Mouse (Mus musculus): ENCODE results near the gene Hadhb. TPM values are rescaled to one million over a fixed set of nuclear protein-coding genes. Genes with fewer than 3 reads are reported as not detected.

The Hadhb gene
- polyA plus RNA-seq, 1 experiment from 2014 or later = 124 TPM

- Histone ChIP-seq H3K27me3 (no peaks in the 10 kb centered on the region), H3K4me2 (no peak overlapping the region), H3K9me3 (replicated peaks) (no peaks in the 10 kb centered on the region), H3K27ac (no peak overlapping the region), H3K36me3 (peaks cover 87% of the 10 kb centered on the region), H3K4me3 (replicated peaks) (no peak overlapping the region), H3K4me1 (replicated peaks) (no peaks in the 10 kb centered on the region), H3K9ac (no peak overlapping the region)
- ATAC-seq (ENCODE audit: low read depth) = no peak
- 82% methylated on average over 6 of the region's 6 CpGs for WGBS (ENCODE audit: insufficient replicate concordance)
- DNase-seq = no peak
Observed at GRCm38 (mm10) chr5:30128680-30129079, 26.4 kb upstream of the Hadhb start.

GRCm38 (mm10) chr5:30131246-30131645, 23.8 kb upstream of the Hadhb start:
- ATAC-seq (ENCODE audit: low read depth) (no peak), DNase-seq (no peak)
- no peaks in the 10 kb centered on the region for H3K9me3 ChIP-seq (replicated peaks)
- H3K4me2 ChIP-seq = no peak overlapping the region
- 84% methylated on average over 4 of the region's 4 CpGs for WGBS (ENCODE audit: insufficient replicate concordance)
- H3K27ac ChIP-seq = no peak overlapping the region
- H3K27me3 ChIP-seq = no peaks in the 10 kb centered on the region
- H3K9ac ChIP-seq = no peak overlapping the region
- H3K36me3 ChIP-seq = peaks cover 86% of the 10 kb centered on the region
- H3K4me1 ChIP-seq (replicated peaks) = no peaks in the 10 kb centered on the region
- no peak overlapping the region for H3K4me3 ChIP-seq (replicated peaks)

- Histone ChIP-seq H3K4me2 (no peak overlapping the region), H3K9ac (no peak overlapping the region), H3K27me3 (no peaks in the 10 kb centered on the region), H3K36me3 (peaks cover 80% of the 10 kb centered on the region), H3K4me3 (replicated peaks) (no peak overlapping the region), H3K27ac (no peak overlapping the region), H3K4me1 (replicated peaks) (no peaks in the 10 kb centered on the region), H3K9me3 (replicated peaks) (no peaks in the 10 kb centered on the region)
- 79% methylated on average over 2 of the region's 2 CpGs for WGBS (ENCODE audit: insufficient replicate concordance)
- ATAC-seq (ENCODE audit: low read depth) (no peak), DNase-seq (no peak)
Observed at GRCm38 (mm10) chr5:30132173-30132572, 22.9 kb upstream of the Hadhb start.

- no peak overlapping the region for H3K4me3 ChIP-seq (replicated peaks)
- peaks cover 78% of the 10 kb centered on the region for H3K36me3 ChIP-seq
Observed at GRCm38 (mm10) chr5:30135711-30136231, 19.3 kb upstream of the Hadhb start.

GRCm38 (mm10) chr5:30137271-30137670, 17.8 kb upstream of the Hadhb start:
- H3K27ac ChIP-seq = no peak overlapping the region
- no peak for DNase-seq
- H3K36me3 ChIP-seq = peaks cover 81% of the 10 kb centered on the region
- no peaks in the 10 kb centered on the region for H3K4me1 ChIP-seq (replicated peaks)
- ATAC-seq (ENCODE audit: low read depth) = no peak
- no peak overlapping the region for H3K4me3 ChIP-seq (replicated peaks)
- H3K27me3 ChIP-seq = no peaks in the 10 kb centered on the region
- WGBS (ENCODE audit: insufficient replicate concordance) = 88% methylated on average over 9 of the region's 9 CpGs
- H3K9ac ChIP-seq = no peak overlapping the region
- no peaks in the 10 kb centered on the region for H3K9me3 ChIP-seq (replicated peaks)
- no peak overlapping the region for H3K4me2 ChIP-seq

More at GRCm38 (mm10) chr5:30135711-30136231, 19.3 kb upstream of the Hadhb start:
- Histone ChIP-seq H3K27ac (no peak overlapping the region), H3K9ac (no peak overlapping the region), H3K27me3 (no peaks in the 10 kb centered on the region), H3K4me1 (replicated peaks) (no peaks in the 10 kb centered on the region), H3K9me3 (replicated peaks) (no peaks in the 10 kb centered on the region), H3K4me2 (no peak overlapping the region)
- DNase-seq = no peak
- ATAC-seq (ENCODE audit: low read depth) = no peak
- 86% methylated on average over 11 of the region's 11 CpGs for WGBS (ENCODE audit: insufficient replicate concordance)

GRCm38 (mm10) chr5:30138193-30138592, 16.9 kb upstream of the Hadhb start:
- DNase-seq (no peak), ATAC-seq (ENCODE audit: low read depth) (no peak)
- H3K4me2 ChIP-seq = no peak overlapping the region
- no peaks in the 10 kb centered on the region for H3K27me3 ChIP-seq
- H3K9ac ChIP-seq = no peak overlapping the region
- no peaks in the 10 kb centered on the region for H3K4me1 ChIP-seq (replicated peaks)
- no peak overlapping the region for H3K4me3 ChIP-seq (replicated peaks)
- peaks cover 80% of the 10 kb centered on the region for H3K36me3 ChIP-seq
- no peaks in the 10 kb centered on the region for H3K9me3 ChIP-seq (replicated peaks)
- WGBS (ENCODE audit: insufficient replicate concordance) = 81% methylated on average over 4 of the region's 4 CpGs
- H3K27ac ChIP-seq = no peak overlapping the region

- Histone ChIP-seq H3K36me3 (peaks cover 49% of the 10 kb centered on the region), H3K27ac (no peak overlapping the region), H3K4me3 (replicated peaks) (no peak overlapping the region), H3K4me2 (no peak overlapping the region), H3K9ac (no peak overlapping the region), H3K9me3 (replicated peaks) (no peaks in the 10 kb centered on the region), H3K4me1 (replicated peaks) (peaks cover 13% of the 10 kb centered on the region; the same call in 1 of the 2 replicates), H3K27me3 (no peaks in the 10 kb centered on the region)
- no peak for ATAC-seq (ENCODE audit: low read depth)
- no peak for DNase-seq
- WGBS (ENCODE audit: insufficient replicate concordance) = 87% methylated on average over 6 of the region's 6 CpGs
Observed at GRCm38 (mm10) chr5:30146526-30146925, 8.5 kb upstream of the Hadhb start.

GRCm38 (mm10) chr5:30148133-30148920, 6.7 kb upstream of the Hadhb start:
- Histone ChIP-seq H3K4me2 (no peak overlapping the region), H3K27ac (no peak overlapping the region), H3K36me3 (peaks cover 33% of the 10 kb centered on the region), H3K4me1 (replicated peaks) (peaks cover 20% of the 10 kb centered on the region), H3K4me3 (replicated peaks) (no peak overlapping the region), H3K9me3 (replicated peaks) (no peaks in the 10 kb centered on the region), H3K27me3 (no peaks in the 10 kb centered on the region), H3K9ac (no peak overlapping the region)
- whole genome bisulfite sequencing (ENCODE audit: insufficient replicate concordance) = 73% methylated on average over 5 of the region's 5 CpGs
- peak; percentile 15; the same call in 1 of the 2 replicates for ATAC-seq (ENCODE audit: low read depth)
- DNase-seq = no peak

GRCm38 (mm10) chr5:30152007-30152406, 3.0 kb upstream of the Hadhb start:
- peak overlapping the region; percentile 18; the same call in 1 of the 2 replicates for H3K4me2 ChIP-seq
- no peak for ATAC-seq (ENCODE audit: low read depth)
- H3K27ac ChIP-seq = no peak overlapping the region
- WGBS (ENCODE audit: insufficient replicate concordance) = 74% methylated on average over 4 of the region's 4 CpGs
- no peak overlapping the region for H3K9ac ChIP-seq
- no peaks in the 10 kb centered on the region for H3K9me3 ChIP-seq (replicated peaks)
- H3K27me3 ChIP-seq = no peaks in the 10 kb centered on the region
- no peak for DNase-seq
- H3K4me3 ChIP-seq (replicated peaks) = no peak overlapping the region
- H3K36me3 ChIP-seq = peaks cover under 1% of the 10 kb centered on the region
- peaks cover 37% of the 10 kb centered on the region for H3K4me1 ChIP-seq (replicated peaks)

GRCm38 (mm10) chr5:30152413-30152812, 2.6 kb upstream of the Hadhb start:
- no peak overlapping the region for H3K9ac ChIP-seq
- H3K4me1 ChIP-seq (replicated peaks) = peaks cover 39% of the 10 kb centered on the region
- H3K4me2 ChIP-seq = no peak overlapping the region
- no peak for ATAC-seq (ENCODE audit: low read depth)
- no peaks in the 10 kb centered on the region for H3K9me3 ChIP-seq (replicated peaks)
- no peak overlapping the region for H3K4me3 ChIP-seq (replicated peaks)
- no peak overlapping the region for H3K27ac ChIP-seq
- H3K27me3 ChIP-seq = no peaks in the 10 kb centered on the region
- no peaks in the 10 kb centered on the region for H3K36me3 ChIP-seq
- no peak for DNase-seq
- 79% methylated on average over 1 of the region's 1 CpGs for WGBS (ENCODE audit: insufficient replicate concordance)

GRCm38 (mm10) chr5:30153222-30153621, 1.8 kb upstream of the Hadhb start:
- Histone ChIP-seq H3K36me3 (no peaks in the 10 kb centered on the region), H3K4me1 (replicated peaks) (peaks cover 45% of the 10 kb centered on the region), H3K27me3 (no peaks in the 10 kb centered on the region), H3K9ac (peak overlapping the region; percentile 33; the same call in 1 of the 2 replicates), H3K27ac (0 out of 2 replicates have a peak overlapping the region, but pooled peaks have one; percentile 39), H3K9me3 (replicated peaks) (no peaks in the 10 kb centered on the region), H3K4me2 (peak overlapping the region; percentile 77), H3K4me3 (replicated peaks) (peak overlapping the region; percentile 97)
- no peak for DNase-seq
- WGBS (ENCODE audit: insufficient replicate concordance) = 76% methylated on average over 2 of the region's 2 CpGs
- no peak for ATAC-seq (ENCODE audit: low read depth)

- peak overlapping the region; percentile 96 for H3K9ac ChIP-seq
- ATAC-seq (ENCODE audit: low read depth) = no peak
- H3K27me3 ChIP-seq = no peaks in the 10 kb centered on the region
- no peaks in the 10 kb centered on the region for H3K9me3 ChIP-seq (replicated peaks)
- peaks cover 46% of the 10 kb centered on the region for H3K4me1 ChIP-seq (replicated peaks)
- H3K27ac ChIP-seq = peak overlapping the region; percentile 92
- H3K36me3 ChIP-seq = no peaks in the 10 kb centered on the region
- DNase-seq = no peak
- peak overlapping the region; percentile 77 for H3K4me2 ChIP-seq
- H3K4me3 ChIP-seq (replicated peaks) = peak overlapping the region; percentile 97
- WGBS (ENCODE audit: insufficient replicate concordance) = 22% methylated on average over 4 of the region's 4 CpGs
Observed at GRCm38 (mm10) chr5:30154013-30154412, 1.0 kb upstream of the Hadhb start.
